Mouse (Mus musculus) brain, embryonic 14.5 days (tissue): ENCODE results near the gene Prss35.

Experiments used
- CTCF ChIP-seq: fragments of 200-500 bp; IDR thresholded peaks from 2 replicates; pipeline ENCODE4 v1.5.1; 2012; ENCODE audit warnings: inconsistent platforms, mild to moderate bottlenecking, moderate library complexity, borderline replicate concordance; ENCODE audit not compliant: insufficient read depth, insufficient read length; ENCODE audit errors: extremely low read depth
- POLR2A ChIP-seq: fragments of 200-500 bp; IDR thresholded peaks from 2 replicates; pipeline ENCODE4 v1.6.1; 2012; ENCODE audit warnings: mild to moderate bottlenecking, inconsistent platforms, borderline replicate concordance; ENCODE audit not compliant: poor library complexity, insufficient read depth, insufficient read length, severe bottlenecking; ENCODE audit errors: extremely low read depth

GRCm38 (mm10) chr9:86708921-86709320 is 34.5 kb upstream of the Prss35 start:
- no peak for TF ChIP-seq POLR2A
- TF ChIP-seq CTCF: no peak
